Mouse (Mus musculus) midbrain, embryonic 15.5 days (tissue): ENCODE measurements around the gene Vwa3a. TPM values are rescaled to one million over a fixed set of nuclear protein-coding genes. Genes with fewer than 3 reads are reported as not detected.

Experiments used
- ATAC-seq: fragments of 200-750 bp; cut with Nextera tagmentation; replicated peaks from 2 replicates; pipeline ENCODE4 v1.8.0; 2017; ENCODE audit warnings: moderate TSS enrichment
- H3K27ac ChIP-seq: fragments of 300-500 bp; sonication (generic); 2 replicates; pipeline ENCODE4 v1.5.1; 2015; ENCODE audit warnings: mild to moderate bottlenecking, inconsistent platforms
- H3K27me3 ChIP-seq: fragments of 300-500 bp; sonication (generic); replicated peaks from 2 replicates; pipeline ENCODE4 v1.6.1; 2015; ENCODE audit warnings: inconsistent platforms
- H3K36me3 ChIP-seq: fragments of 300-500 bp; sonication (generic); replicated peaks from 2 replicates; pipeline ENCODE4 v1.6.1; 2015; ENCODE audit warnings: inconsistent platforms
- H3K4me1 ChIP-seq: fragments of 300-500 bp; sonication (generic); 2 replicates; pipeline ENCODE4 v1.6.1; 2015; ENCODE audit warnings: inconsistent platforms
- H3K4me2 ChIP-seq: fragments of 300-500 bp; sonication (generic); 2 replicates; pipeline ENCODE4 v1.6.1; 2015; ENCODE audit warnings: inconsistent platforms, mild to moderate bottlenecking, moderate library complexity
- H3K4me3 ChIP-seq: fragments of 300-500 bp; sonication (generic); 2 replicates; pipeline ENCODE4 v1.5.1; 2015; ENCODE audit warnings: mild to moderate bottlenecking, inconsistent platforms
- H3K9ac ChIP-seq: fragments of 300-500 bp; sonication (generic); 2 replicates; pipeline ENCODE4 v1.6.1; 2015; ENCODE audit warnings: mild to moderate bottlenecking, inconsistent platforms
- H3K9me3 ChIP-seq: fragments of 300-500 bp; sonication (generic); 2 replicates; pipeline ENCODE4 v1.6.1; 2016; ENCODE audit warnings: inconsistent platforms
- WGBS: fragments of 180-500 bp; shearing (Covaris S2); methylation state at CpG from one replicate; pipeline ENCODE4 v1.1.7; 2015; ENCODE audit warnings: mixed read lengths; 5-methylcytosine and 5-hydroxymethylcytosine counted together
- polyA plus RNA-seq: library from polyadenylated mRNA; unstranded; fragments of >200 nt; fragmentation: Nextera tagmentation; extraction: Ambion mirVana; gene quantifications from 2 replicates; pipeline ENCODE4 v1.2.1, GENCODE M21; 2015

Gene Vwa3a
- polyA plus RNA-seq, 1 experiment from 2014 or later, result 1.8 TPM

- Histone ChIP-seq H3K4me2 (no peak overlapping the region), H3K9ac (no peak overlapping the region), H3K36me3 (no peaks in the 10 kb centered on the region), H3K9me3 (no peaks in the 10 kb centered on the region), H3K27me3 (no peaks in the 10 kb centered on the region), H3K4me1 (no peaks in the 10 kb centered on the region), H3K27ac (no peak overlapping the region), H3K4me3 (no peak overlapping the region)
- no peak for ATAC-seq
These were observed 12.2 kb downstream of the Vwa3a start for GRCm38 (mm10) chr7:120751330-120751729.

- no peak overlapping the region for H3K4me2 ChIP-seq
These were observed 12.8 kb downstream of the Vwa3a start for GRCm38 (mm10) chr7:120751906-120752305.

GRCm38 (mm10) chr7:120754671-120755070, 15.6 kb downstream of the Vwa3a start:
- H3K36me3 ChIP-seq, result no peaks in the 10 kb centered on the region
- no peak overlapping the region for H3K27ac ChIP-seq
- H3K9me3 ChIP-seq, result no peaks in the 10 kb centered on the region
- H3K4me2 ChIP-seq, result no peak overlapping the region
- H3K27me3 ChIP-seq, result no peaks in the 10 kb centered on the region
- H3K9ac ChIP-seq, result no peak overlapping the region
- ATAC-seq, result peak; percentile 76; the same call in 1 of the 2 replicates
- 9% methylated on average over 5 of the region's 5 CpGs for WGBS
- H3K4me1 ChIP-seq, result no peaks in the 10 kb centered on the region
- no peak overlapping the region for H3K4me3 ChIP-seq

More at GRCm38 (mm10) chr7:120751906-120752305, 12.8 kb downstream of the Vwa3a start:
- 88% methylated on average over 7 of the region's 7 CpGs for WGBS
- no peak for ATAC-seq
- no peaks in the 10 kb centered on the region for H3K36me3 ChIP-seq
- no peaks in the 10 kb centered on the region for H3K4me1 ChIP-seq
- no peaks in the 10 kb centered on the region for H3K27me3 ChIP-seq
- no peak overlapping the region for H3K9ac ChIP-seq
- no peak overlapping the region for H3K4me3 ChIP-seq
- H3K27ac ChIP-seq, result no peak overlapping the region
- H3K9me3 ChIP-seq, result no peaks in the 10 kb centered on the region

GRCm38 (mm10) chr7:120767369-120767768, 28.3 kb downstream of the Vwa3a start:
- no peak for ATAC-seq
- no peaks in the 10 kb centered on the region for H3K27me3 ChIP-seq
- 4% methylated on average over 1 of the region's 1 CpGs for WGBS

GRCm38 (mm10) chr7:120771389-120771788, 32.3 kb downstream of the Vwa3a start:
- WGBS, result 51% methylated on average over 1 of the region's 1 CpGs
- no peak for ATAC-seq

More at GRCm38 (mm10) chr7:120767369-120767768, 28.3 kb downstream of the Vwa3a start:
- Histone ChIP-seq H3K4me2 (no peak overlapping the region), H3K4me3 (no peak overlapping the region), H3K4me1 (no peaks in the 10 kb centered on the region), H3K9me3 (no peaks in the 10 kb centered on the region), H3K27ac (no peak overlapping the region), H3K36me3 (no peaks in the 10 kb centered on the region), H3K9ac (no peak overlapping the region)

GRCm38 (mm10) chr7:120778012-120778411, 38.9 kb downstream of the Vwa3a start:
- Histone ChIP-seq H3K9ac (no peak overlapping the region), H3K4me1 (no peaks in the 10 kb centered on the region), H3K4me2 (no peak overlapping the region), H3K36me3 (no peaks in the 10 kb centered on the region), H3K27ac (no peak overlapping the region), H3K9me3 (no peaks in the 10 kb centered on the region), H3K4me3 (no peak overlapping the region), H3K27me3 (no peaks in the 10 kb centered on the region)
- WGBS, result 76% methylated on average over 2 of the region's 2 CpGs
- ATAC-seq, result no peak

More at GRCm38 (mm10) chr7:120771389-120771788, 32.3 kb downstream of the Vwa3a start:
- no peaks in the 10 kb centered on the region for H3K9me3 ChIP-seq
- no peak overlapping the region for H3K4me2 ChIP-seq
- no peaks in the 10 kb centered on the region for H3K4me1 ChIP-seq
- H3K4me3 ChIP-seq, result no peak overlapping the region
- no peaks in the 10 kb centered on the region for H3K27me3 ChIP-seq
- no peak overlapping the region for H3K27ac ChIP-seq
- no peak overlapping the region for H3K9ac ChIP-seq
- no peaks in the 10 kb centered on the region for H3K36me3 ChIP-seq

GRCm38 (mm10) chr7:120795544-120795943, 56.4 kb downstream of the Vwa3a start:
- Histone ChIP-seq H3K4me2 (no peak overlapping the region), H3K9me3 (no peaks in the 10 kb centered on the region), H3K4me1 (no peaks in the 10 kb centered on the region), H3K9ac (no peak overlapping the region), H3K4me3 (no peak overlapping the region), H3K27ac (no peak overlapping the region), H3K27me3 (no peaks in the 10 kb centered on the region), H3K36me3 (no peaks in the 10 kb centered on the region)
- 81% methylated on average over 4 of the region's 4 CpGs for WGBS
- no peak for ATAC-seq

GRCm38 (mm10) chr7:120796369-120796768, 57.3 kb downstream of the Vwa3a start:
- H3K4me3 ChIP-seq, result no peak overlapping the region
- 84% methylated on average over 3 of the region's 3 CpGs for WGBS
- H3K9me3 ChIP-seq, result no peaks in the 10 kb centered on the region
- no peaks in the 10 kb centered on the region for H3K27me3 ChIP-seq
- no peak overlapping the region for H3K9ac ChIP-seq
- H3K4me1 ChIP-seq, result no peaks in the 10 kb centered on the region
- no peak overlapping the region for H3K27ac ChIP-seq
- no peak overlapping the region for H3K4me2 ChIP-seq
- no peak for ATAC-seq
- no peaks in the 10 kb centered on the region for H3K36me3 ChIP-seq

- H3K9me3 ChIP-seq, result no peaks in the 10 kb centered on the region
- no peak overlapping the region for H3K9ac ChIP-seq
- H3K4me3 ChIP-seq, result no peak overlapping the region
- no peaks in the 10 kb centered on the region for H3K4me1 ChIP-seq
- no peaks in the 10 kb centered on the region for H3K36me3 ChIP-seq
- no peaks in the 10 kb centered on the region for H3K27me3 ChIP-seq
- no peak for ATAC-seq
- 98% methylated on average over 2 of the region's 2 CpGs for WGBS
- H3K27ac ChIP-seq, result no peak overlapping the region
- H3K4me2 ChIP-seq, result no peak overlapping the region
These were observed 64.2 kb downstream of the Vwa3a start for GRCm38 (mm10) chr7:120803268-120803667.

- H3K4me3 ChIP-seq, result peak overlapping the region; percentile 36
- H3K27me3 ChIP-seq, result no peaks in the 10 kb centered on the region
- no peak overlapping the region for H3K27ac ChIP-seq
- peaks cover 5% of the 10 kb centered on the region for H3K4me1 ChIP-seq
- peak; percentile 39; the same call in 1 of the 2 replicates for ATAC-seq
- no peaks in the 10 kb centered on the region for H3K36me3 ChIP-seq
- no peaks in the 10 kb centered on the region for H3K9me3 ChIP-seq
- WGBS, result 4% methylated on average over 27 of the region's 27 CpGs
- H3K4me2 ChIP-seq, result peak overlapping the region; percentile 73
- H3K9ac ChIP-seq, result peak overlapping the region; percentile 42
These were observed 70.6 kb downstream of the Vwa3a start for GRCm38 (mm10) chr7:120809705-120810104.

GRCm38 (mm10) chr7:120811834-120812415, 72.8 kb downstream of the Vwa3a start, which contains the start of gene Gm5737:
Gene Gm5737 (plus strand): TSS chr7:120812365.
- no peaks in the 10 kb centered on the region for H3K27me3 ChIP-seq
- no peak within 1 kb of the TSS for H3K27ac ChIP-seq
- no peak for ATAC-seq
- no peak within 1 kb of the TSS for H3K4me3 ChIP-seq
- H3K36me3 ChIP-seq, result no peaks in the 10 kb centered on the region
- peaks cover 5% of the 10 kb centered on the region for H3K4me1 ChIP-seq
- 86% methylated on average over 6 of the region's 6 CpGs for WGBS
- H3K9me3 ChIP-seq, result no peaks in the 10 kb centered on the region
- no peak within 1 kb of the TSS for H3K4me2 ChIP-seq
- H3K9ac ChIP-seq, result no peak within 1 kb of the TSS

GRCm38 (mm10) chr7:120817552-120817951, 78.4 kb downstream of the Vwa3a start:
- Histone ChIP-seq H3K27me3 (no peaks in the 10 kb centered on the region), H3K4me2 (no peak overlapping the region), H3K9me3 (no peaks in the 10 kb centered on the region), H3K9ac (no peak overlapping the region), H3K4me1 (no peaks in the 10 kb centered on the region), H3K27ac (no peak overlapping the region), H3K36me3 (no peaks in the 10 kb centered on the region), H3K4me3 (no peak overlapping the region)
- 83% methylated on average over 6 of the region's 6 CpGs for WGBS
- ATAC-seq, result no peak

GRCm38 (mm10) chr7:120819386-120819785, 80.3 kb downstream of the Vwa3a start:
- Histone ChIP-seq H3K9ac (no peak overlapping the region), H3K4me3 (no peak overlapping the region), H3K4me2 (no peak overlapping the region), H3K27me3 (no peaks in the 10 kb centered on the region; the same call in 1 of the 2 replicates), H3K36me3 (no peaks in the 10 kb centered on the region), H3K27ac (no peak overlapping the region), H3K9me3 (no peaks in the 10 kb centered on the region), H3K4me1 (no peaks in the 10 kb centered on the region)
- 85% methylated on average over 4 of the region's 4 CpGs for WGBS
- no peak for ATAC-seq
